Mouse (Mus musculus): ENCODE results near the gene Fkbp10.

DNA sequence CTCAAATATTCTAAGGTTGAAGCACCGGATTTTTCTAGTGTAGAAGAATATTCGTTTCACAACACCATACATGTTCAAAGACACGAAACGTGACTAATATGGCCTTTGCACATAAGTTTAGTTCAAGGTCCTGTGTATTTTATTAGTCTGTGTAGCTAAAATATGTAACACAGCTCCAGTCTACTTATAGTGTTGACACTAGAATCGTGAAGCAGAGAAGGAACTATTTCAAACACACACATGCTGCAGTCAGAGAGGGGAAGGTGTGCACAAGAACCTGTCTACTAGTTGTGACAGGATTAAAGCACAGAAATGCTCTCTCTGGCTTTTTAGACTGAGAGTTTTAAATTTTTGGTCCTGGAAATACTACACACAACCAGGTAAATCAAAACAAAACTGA lies 42.2 kb downstream of the Fkbp10 start:
- no peak for TF ChIP-seq CTCF (IDR thresholded peaks at IDR 0.05; ENCODE audit: borderline replicate concordance, insufficient read depth, low read depth, low read length)
- no peak for TF ChIP-seq POLR2A (IDR thresholded peaks at IDR 0.05; ENCODE audit: borderline replicate concordance, insufficient read depth, low read length)

All from cerebellum, adult 2 months (tissue).